Mouse (Mus musculus): ENCODE measurements at regions not wholly inside any gene's neighbourhood (a gene's known extent, or its start where the extent isn't known, plus 50 kb on each side); places are given as distances from the start of the nearest gene placed in this dataset.

GRCm38 (mm10) chr3:143789932-143790570 is 415.0 kb downstream of the Lmo4 start:
- no peak for DNase-seq

- no peak for DNase-seq
Measured at GRCm38 (mm10) chr3:143786889-143787288, 418.1 kb downstream of the Lmo4 start.

GRCm38 (mm10) chr3:143784353-143784791 is 420.6 kb downstream of the Lmo4 start:
- DNase-seq = no peak

GRCm38 (mm10) chr3:143778161-143778560 is 426.9 kb downstream of the Lmo4 start:
- no peak for DNase-seq

- DNase-seq = no peak
Measured at GRCm38 (mm10) chr3:143759337-143759736, 445.7 kb downstream of the Lmo4 start.

GRCm38 (mm10) chr3:143753197-143753596 is 451.8 kb downstream of the Lmo4 start:
- no peak for DNase-seq

- DNase-seq = no peak
Measured at GRCm38 (mm10) chr3:143752660-143753059, 452.4 kb downstream of the Lmo4 start.

- peak; percentile 52 for DNase-seq
Measured at GRCm38 (mm10) chr3:143750128-143750527, 454.9 kb downstream of the Lmo4 start.

- DNase-seq = no peak
Measured at GRCm38 (mm10) chr3:143743649-143744048, 461.4 kb downstream of the Lmo4 start.

- DNase-seq = no peak
Measured at GRCm38 (mm10) chr3:143742786-143743571, 462.0 kb downstream of the Lmo4 start.

- no peak for DNase-seq
Measured at GRCm38 (mm10) chr3:143738676-143739075, 466.3 kb downstream of the Lmo4 start.

GRCm38 (mm10) chr3:143737844-143738243 is 467.2 kb downstream of the Lmo4 start:
- DNase-seq = no peak

GRCm38 (mm10) chr3:143736651-143737398 is 468.2 kb downstream of the Lmo4 start:
- no peak for DNase-seq

- DNase-seq = no peak
Measured at GRCm38 (mm10) chr3:143734791-143735190, 470.2 kb downstream of the Lmo4 start.

- no peak for DNase-seq
Measured at GRCm38 (mm10) chr3:143732966-143733725, 471.9 kb downstream of the Lmo4 start.

GRCm38 (mm10) chr3:143729473-143730076 is 475.4 kb downstream of the Lmo4 start:
- DNase-seq = no peak

- DNase-seq = no peak
Measured at GRCm38 (mm10) chr3:143722571-143722970, 482.4 kb downstream of the Lmo4 start.

GRCm38 (mm10) chr3:143722082-143722481 is 482.9 kb downstream of the Lmo4 start:
- DNase-seq = no peak

- DNase-seq = no peak
Measured at GRCm38 (mm10) chr3:143713183-143713582, 491.8 kb downstream of the Lmo4 start.

GRCm38 (mm10) chr3:143710805-143711469 is 494.1 kb downstream of the Lmo4 start:
- no peak for DNase-seq

GRCm38 (mm10) chr3:143706679-143707078 is 498.3 kb downstream of the Lmo4 start:
- no peak for DNase-seq
